Mouse (Mus musculus) brain, embryonic 18.5 days (tissue): Measurements from ENCODE around the gene Mbtps1.

Experiments
- DNase-seq: peaks from one replicate; pipeline ENCODE4 v3.0.0-alpha.2; 2012; ENCODE audit warnings: low read depth, low spot score

Gene Mbtps1

GRCm38 (mm10) chr8:119557821-119558602 is 523 bp downstream of the Mbtps1 start:
- DNase-seq = no peak

DNA sequence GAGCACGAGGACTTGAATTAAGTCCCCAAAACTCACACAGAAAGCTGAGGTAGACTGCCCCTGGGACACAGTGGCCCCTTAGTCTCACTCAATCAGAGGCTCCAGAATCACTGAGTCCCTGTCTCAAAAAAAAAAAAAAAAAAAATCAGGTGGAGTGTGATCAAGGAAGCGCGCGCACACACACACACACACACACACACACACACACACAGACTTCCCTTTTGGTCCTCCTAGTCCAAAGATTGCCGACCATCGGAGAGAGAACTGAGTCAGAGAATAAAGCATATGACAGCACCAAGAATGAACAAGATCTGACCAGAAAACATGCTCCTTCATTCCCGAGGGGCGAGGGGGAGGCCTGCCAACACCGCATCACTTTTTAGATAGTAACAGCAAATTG is 1.4 kb downstream of the Mbtps1 start:
- no peak for DNase-seq

DNA sequence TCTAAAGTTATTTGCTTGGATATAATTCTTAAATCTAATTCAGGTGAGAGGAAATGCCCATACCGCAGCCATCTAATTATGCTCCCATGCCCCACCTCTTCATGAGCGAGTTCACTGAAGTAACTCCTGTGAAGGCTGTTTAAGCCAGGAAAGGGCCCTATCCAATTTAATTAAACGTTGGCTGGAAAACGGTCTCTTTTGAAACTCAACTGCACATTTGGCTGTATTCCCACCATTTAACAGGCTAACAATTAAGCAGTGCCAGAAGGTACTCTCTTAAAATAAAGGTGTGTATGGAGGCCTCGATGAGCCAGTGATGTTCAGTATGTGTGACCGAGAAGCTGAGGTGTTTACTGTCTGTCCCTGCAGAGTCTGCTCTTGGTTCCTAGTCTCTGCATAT is 2.7 kb downstream of the Mbtps1 start:
- DNase-seq = no peak

DNA sequence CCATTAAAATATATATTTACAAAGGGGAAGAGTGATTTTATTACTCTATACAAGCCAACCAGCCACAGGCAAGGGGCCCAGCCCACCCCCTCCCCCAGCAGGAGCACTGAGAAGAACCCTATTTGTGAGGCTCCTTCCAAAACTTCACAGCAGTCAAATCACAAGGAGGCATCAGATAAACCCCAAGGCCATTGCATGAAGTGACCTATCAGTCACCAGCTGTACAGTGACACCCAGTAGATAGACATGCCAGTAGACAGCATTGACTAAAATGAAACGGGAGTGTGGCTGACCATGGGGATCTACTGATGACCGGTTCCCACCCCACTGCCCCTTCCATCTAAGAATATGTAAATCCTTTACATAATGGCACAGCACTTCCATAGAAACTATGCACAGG is 5.6 kb downstream of the Mbtps1 start:
- DNase-seq = no peak

DNA sequence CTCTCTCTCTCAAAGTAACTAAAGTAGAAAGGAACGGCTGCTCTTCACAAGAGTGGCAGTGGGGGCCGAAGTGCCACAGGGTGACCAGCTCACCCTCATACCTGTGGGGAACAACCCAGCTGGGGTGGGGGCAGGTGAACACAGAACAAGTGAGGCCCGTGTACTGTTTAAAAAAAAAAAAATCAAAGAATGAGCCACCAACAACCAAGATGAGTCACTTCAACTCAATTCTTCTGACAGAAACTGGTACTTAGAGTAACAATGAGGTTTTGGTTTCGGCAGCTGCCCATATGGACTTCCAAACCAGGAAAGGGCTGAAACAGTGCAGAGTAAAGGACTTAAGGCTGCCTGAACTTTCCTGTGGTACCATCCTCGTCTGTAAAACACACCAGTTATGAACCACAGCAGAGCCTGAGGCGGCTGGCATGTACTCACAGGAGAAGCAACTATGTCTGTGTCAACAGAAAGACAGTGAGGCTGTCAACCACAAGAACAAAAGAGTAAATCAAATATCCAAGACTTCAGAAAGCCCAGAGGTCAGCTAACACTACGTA is 9.9 kb downstream of the Mbtps1 start:
- no peak for DNase-seq

DNA sequence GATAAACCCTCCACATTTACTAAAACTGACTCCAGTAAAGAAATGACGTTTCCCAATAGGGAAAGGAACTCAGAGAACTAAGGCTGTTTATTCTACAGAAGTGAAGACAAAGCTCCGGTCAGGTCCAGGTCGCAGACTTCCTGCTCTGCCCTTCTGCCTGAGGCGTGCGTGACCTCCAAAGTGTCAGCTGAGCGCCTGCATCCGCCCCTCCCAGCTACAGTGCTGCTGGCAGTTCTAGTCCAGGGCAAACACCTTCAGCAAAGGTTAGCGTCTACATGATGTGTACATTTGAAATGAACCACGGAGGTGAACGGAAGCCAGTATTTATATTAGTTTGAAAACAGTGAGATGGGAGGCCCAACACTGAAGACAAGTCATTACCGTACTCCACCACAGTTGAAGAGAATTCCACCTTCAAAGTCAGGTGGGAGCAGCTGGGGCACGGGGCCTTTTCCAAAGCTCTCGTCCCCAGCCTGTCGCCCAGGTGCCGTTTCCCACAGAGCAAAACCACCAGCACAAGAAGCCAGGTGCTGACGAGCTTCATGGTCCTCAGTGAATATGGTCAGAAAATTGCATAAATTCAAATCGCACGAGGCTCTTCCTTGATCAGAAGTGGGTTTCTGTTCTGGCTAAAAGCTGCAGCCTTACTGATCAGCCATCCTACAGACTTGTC is 11.4 kb downstream of the Mbtps1 start:
- DNase-seq = no peak

- DNase-seq = no peak
Measured at GRCm38 (mm10) chr8:119545791-119546190, 12.7 kb downstream of the Mbtps1 start.

- DNase-seq = no peak
Measured at GRCm38 (mm10) chr8:119545180-119545579, 13.4 kb downstream of the Mbtps1 start.

- DNase-seq = no peak
Measured at GRCm38 (mm10) chr8:119544606-119545005, 13.9 kb downstream of the Mbtps1 start.

- no peak for DNase-seq
Measured at GRCm38 (mm10) chr8:119531973-119532372, 26.6 kb downstream of the Mbtps1 start.

- DNase-seq = no peak
Measured at GRCm38 (mm10) chr8:119531397-119531796, 27.1 kb downstream of the Mbtps1 start.

GRCm38 (mm10) chr8:119530937-119531336 is 27.6 kb downstream of the Mbtps1 start:
- no peak for DNase-seq

- no peak for DNase-seq
Measured at GRCm38 (mm10) chr8:119528762-119529161, 29.8 kb downstream of the Mbtps1 start.

- DNase-seq = no peak
Measured at GRCm38 (mm10) chr8:119520102-119520501, 38.4 kb downstream of the Mbtps1 start.

DNA sequence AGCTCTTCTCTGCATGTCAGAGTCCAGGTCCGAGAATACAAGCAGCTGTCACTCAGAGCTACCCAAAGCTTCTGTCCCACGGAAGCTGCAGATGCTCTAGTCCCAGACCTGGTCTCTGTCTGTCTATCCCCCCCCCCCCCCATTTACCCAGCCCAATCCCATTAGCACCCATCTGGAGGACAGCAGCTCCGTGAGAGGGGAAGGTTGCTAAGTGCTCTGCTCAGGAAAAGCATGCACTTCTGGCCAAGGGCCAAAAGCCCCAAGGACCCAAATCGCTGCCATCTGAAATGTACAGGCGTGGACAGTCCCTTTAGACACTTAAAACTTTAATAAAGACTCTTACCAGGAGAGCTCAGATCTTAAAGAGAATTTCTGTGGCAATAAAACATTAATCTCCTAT is 41.9 kb downstream of the Mbtps1 start:
- DNase-seq = no peak

DNA sequence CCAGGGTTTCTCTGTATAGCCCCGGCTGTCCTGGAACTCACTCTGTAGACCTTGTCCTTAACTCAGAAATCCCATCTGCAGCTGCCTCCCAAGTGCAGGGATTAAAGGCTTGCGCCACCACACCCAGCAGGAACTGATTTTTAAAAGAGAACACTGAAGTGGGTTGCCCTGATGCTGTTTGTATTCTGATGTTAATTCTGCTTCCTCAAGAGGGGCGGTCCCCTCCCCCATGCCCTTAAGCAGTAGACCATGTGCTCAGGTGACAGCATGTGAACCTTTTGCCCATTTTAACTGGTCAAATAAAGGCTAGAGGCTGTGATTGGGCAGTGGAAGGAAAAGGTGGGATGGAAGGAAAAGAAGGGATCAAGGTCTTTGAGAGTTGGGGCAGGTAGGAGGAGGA is 42.8 kb downstream of the Mbtps1 start:
- no peak for DNase-seq

DNA sequence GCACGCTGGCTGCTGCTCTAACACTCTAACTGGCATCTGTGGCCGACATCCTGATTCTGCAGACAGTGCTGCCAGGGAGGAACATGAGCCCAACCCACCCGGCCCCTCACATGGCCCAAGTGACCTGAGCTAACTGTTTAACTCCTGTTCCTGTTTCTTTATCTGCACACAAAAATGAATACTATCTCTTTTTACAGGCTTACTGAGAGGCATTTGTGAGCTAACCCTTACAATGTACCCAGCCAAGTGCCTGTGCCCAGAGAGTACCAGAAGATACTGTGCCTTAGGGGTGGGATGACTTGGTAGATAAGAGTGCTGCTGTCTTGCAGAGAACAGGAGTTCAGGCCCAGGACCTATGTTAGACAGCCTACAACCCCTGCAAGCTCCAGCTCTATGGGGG is 43.6 kb downstream of the Mbtps1 start:
- DNase-seq = no peak

DNA sequence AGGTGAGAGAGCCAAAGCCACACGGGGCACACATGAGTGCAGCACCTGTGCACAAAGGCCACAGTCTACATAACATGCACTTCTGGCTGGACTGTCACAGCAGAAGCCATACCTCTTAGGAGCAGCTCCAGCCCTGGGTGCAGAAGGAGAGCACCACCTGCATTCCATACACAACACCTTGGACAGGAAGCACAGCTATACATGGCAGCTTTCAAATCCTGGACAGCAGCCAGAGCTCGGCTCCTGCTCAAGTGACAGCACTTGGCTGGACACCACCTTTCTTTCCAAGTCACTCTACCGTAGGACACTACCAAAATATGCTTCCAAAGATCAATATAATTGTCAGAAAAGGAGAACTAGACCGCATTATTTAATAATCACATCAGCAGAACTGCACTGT is 45.1 kb downstream of the Mbtps1 start:
- no peak for DNase-seq

- no peak for DNase-seq
Measured at GRCm38 (mm10) chr8:119511722-119512121, 46.8 kb downstream of the Mbtps1 start.

DNA sequence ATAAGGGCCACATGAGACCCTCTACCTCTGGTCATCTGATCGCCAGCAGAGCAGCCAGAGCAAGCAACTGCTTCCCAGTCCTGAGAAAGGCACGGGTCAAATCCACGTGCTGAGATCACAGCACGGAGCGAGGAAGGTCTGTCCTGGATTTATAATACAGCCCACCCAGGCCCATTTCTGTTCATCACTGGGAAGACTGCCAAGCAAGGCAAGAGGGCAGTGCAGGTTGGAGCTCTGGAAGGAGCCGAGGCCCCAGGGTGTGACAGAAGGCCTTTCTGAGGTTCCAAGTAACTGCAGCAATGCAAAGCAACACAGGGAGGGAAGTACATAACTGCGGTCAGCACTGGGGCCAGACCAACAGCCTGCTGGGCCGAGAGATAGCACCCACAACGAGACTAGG is 48.1 kb downstream of the Mbtps1 start:
- no peak for DNase-seq

DNA sequence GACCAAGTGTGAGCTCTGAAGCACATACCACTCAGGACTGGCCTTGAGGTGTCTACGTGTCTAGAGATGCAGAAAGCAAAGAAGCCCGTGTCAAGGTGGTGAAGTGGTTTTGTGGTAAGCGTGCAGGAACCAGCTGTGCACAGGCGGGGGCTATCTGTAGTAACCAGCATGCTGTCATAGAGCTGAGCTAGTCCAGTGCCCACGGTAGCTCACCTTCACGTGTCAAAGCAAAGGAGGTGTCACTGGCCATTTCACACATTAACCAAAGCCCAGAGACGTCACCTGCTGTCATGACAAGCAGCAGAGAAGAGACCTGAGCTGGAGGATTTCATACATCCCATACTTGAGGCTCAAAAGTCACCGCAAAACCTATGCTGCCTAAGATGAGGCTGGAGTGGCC is 52.4 kb downstream of the Mbtps1 start:
- DNase-seq = no peak

DNA sequence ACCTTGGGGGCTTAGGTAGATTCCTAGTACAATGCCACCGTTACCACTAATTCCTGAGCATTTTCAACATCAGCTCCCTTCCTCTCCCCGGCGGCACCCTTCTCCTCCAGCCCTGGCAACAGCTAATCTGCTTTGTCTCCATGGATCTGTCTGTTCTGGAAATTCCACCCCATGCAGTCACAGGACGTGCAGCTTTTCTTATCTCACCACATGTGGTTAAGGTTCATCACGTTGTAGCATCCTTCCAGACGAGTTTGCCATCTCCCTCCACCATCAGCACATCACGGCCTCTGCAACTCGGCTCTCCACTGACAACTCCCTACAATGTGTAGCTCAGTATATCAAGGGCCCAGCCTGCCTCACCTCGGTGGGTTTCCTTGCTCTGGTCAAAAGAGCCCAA is 53.0 kb downstream of the Mbtps1 start:
- no peak for DNase-seq

DNA sequence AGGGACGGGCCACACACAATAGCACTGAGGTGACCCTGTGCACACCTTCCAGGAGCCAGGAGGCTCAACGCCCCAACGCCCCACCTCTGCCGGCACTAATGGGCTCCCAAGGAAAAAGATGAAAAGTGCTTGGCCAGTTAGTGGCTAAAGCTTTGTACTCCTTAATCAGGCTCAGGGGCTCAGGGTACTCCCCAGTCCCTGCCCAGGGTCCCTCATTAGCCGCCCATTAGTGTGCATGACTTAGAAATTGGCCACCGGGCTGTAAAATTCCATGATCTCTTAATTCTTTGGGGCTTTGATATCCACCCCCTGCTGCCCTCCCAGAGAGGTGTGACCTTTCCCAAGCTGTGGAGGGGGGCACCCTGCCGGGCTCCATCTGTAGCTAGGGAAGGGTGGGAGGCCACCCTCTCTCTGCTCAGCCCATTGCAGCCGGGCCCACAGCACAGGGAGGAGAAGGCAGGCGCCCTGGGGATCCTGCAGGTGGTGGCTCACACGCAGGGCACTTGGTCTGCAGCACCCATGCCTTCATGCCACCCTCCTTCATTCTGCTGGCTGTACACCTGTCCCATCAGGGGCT is 55.3 kb downstream of the Mbtps1 start:
- no peak for DNase-seq
